Mouse (Mus musculus): ENCODE measurements around the gene Slc39a11.

The Slc39a11 gene

DNA sequence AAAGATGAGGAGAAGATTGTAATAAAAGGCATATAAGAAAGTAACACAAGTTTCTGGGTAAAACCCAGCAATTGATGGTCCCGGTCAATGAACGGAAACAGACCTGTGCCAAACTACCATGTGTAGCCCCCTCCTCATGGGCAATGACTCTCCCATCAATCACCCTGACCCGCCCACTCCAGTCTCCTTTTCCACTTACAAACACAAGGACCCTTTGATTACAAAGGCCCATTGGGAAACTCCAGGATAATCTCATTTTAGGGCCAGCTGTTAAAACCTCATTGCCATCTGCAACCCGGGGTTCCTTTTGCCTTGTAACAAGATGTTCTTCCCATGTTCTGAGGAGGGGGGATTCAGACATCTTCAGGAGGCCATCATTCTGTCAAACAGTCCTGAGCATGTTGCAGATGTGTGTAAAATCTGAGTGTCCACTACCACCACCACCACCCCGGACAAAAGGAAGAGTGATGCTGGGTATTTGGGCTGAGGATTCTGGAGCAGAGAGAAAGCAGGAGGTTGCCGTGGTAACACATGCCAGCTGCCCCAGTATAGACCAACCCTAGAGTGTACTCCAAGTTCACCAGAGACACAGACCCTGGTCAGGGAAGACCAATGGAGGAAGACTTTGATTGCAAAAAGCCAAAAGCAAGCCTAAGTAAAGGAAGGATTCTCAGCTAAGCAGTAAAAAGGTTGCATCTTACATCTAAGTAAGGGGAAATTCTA, 419.3 kb downstream of the Slc39a11 start:
- no peak for DNase-seq (ENCODE audit: low spot score)

DNA sequence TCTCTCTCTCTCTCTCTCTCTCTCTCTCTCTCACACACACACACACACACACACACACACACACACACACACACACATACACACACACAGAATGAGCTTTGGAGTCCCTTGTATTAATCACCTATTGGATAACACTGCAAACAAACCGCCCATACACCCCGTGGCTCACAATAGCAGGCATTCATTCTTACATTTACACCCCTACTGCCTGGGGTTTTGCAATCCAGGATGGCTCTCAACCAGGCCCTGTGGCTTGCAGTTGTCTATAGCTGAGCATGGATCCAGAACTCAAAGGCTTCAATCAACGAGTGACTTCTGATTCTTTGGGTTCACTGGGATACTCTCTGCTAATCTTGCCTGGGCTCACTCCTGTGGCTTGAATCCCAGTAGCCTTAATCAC, 424.1 kb downstream of the Slc39a11 start:
- DNase-seq (ENCODE audit: low spot score), result peak; percentile 21

DNA sequence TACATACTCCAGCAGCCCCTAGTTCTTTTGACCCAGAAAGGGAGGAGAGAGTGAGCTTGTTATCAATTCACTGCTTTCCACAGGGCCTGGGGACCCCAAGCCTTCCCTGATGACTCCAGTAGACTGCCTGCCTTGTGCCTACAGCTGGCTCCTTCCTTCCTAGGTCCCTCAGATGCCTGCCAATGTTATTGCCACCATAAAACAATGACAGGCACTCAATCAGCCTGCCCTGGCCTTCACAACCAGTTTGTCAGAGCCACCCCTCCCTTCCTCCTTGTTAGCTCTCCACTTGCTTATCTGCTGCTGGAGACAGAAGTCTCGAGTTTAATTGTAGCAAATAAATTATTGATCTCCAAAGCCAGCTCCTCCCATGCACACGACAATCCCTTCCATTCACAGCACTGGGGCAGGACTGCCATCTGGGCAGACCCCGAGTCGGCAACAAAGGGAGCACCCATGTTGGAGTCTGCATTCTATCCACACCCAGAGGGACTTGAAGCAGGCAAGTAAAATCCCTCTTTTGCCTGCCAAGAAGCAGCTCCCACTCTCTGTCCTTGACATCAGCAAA, 426.0 kb downstream of the Slc39a11 start:
- no peak for DNase-seq (ENCODE audit: low spot score)

DNA sequence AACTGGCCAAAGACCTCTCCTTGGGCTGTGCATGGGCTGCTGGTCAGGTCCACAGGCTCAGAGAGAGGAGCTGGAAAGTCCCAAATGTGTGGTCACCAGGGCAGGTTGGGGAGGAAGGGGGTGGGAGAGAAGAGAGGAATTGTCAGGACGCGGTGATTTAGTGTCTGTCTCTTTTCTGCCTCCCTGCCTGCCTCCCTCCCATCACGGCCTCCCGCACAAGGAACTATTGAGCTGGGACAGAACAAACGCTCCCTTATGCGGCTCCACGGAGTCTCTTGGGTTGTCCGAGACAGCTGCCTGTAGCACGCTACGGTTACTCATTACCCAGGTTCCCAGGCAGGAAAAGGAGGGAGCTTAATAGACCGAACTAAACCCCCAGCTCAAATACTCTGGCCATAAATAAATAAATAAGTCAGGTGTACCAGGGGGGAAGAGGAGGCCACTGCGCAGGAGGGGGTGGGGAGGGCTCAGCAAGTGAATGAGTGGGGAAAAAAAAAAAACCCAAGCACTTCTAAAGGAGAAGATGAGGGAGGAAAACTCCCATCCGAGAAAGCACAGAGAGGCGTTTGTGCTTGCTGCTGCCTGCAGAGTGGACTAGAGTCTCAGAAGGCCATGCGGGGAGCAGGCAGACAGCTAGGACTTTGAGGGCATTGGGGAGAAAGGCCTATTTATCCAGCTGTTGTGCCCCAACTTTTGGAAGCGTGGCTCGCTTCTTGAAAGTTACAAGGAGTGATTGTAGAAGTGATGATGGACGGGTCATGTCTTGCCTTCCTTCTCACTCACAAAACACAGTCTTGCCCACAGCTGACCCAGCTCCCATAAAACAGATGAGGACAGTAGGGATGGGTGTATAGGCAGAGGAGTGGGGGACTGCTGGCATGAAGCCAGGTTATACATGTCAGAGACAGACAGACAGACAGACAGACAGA, 428.3 kb downstream of the Slc39a11 start:
- peak; percentile 51 for DNase-seq (ENCODE audit: low spot score)

DNA sequence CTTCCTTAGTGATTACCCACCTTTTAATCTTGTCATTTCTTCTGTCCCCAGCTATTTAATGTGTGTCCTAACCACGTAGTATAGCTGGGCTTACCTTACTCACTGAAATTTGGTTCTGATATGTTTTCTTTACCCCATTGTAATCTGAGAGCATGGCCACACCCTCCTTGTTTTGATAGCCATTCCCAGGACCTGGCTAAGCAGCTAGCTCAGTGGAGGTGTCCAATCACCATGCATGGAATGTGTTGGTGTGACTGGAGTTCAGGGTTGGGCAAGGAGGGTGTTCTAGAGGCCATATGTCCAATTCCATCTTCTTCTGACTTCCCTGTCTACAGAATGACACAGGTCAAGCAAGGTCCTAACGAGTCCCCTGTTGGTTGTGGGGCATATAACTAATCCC, 429.2 kb downstream of the Slc39a11 start:
- DNase-seq (ENCODE audit: low spot score), result no peak

DNA sequence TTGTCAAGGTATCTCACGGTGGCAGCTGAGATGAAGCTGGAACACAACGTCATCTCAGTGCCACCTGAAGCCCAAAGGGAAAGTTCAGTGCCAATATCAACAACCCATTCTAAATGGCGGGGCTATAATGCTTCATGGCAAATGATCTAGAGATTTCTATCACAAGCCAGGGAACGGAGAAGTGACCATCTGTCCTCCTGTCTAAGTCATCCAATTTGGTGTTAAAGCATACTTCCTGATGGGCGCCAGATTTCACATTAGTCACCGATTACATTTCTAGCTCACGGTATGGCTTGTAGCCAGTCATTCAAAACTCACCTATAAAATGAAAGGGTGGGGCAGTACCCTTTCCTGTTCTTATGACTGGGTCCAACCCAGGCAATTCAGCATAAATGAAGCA, 435.1 kb downstream of the Slc39a11 start:
- no peak for DNase-seq (ENCODE audit: low spot score)

DNA sequence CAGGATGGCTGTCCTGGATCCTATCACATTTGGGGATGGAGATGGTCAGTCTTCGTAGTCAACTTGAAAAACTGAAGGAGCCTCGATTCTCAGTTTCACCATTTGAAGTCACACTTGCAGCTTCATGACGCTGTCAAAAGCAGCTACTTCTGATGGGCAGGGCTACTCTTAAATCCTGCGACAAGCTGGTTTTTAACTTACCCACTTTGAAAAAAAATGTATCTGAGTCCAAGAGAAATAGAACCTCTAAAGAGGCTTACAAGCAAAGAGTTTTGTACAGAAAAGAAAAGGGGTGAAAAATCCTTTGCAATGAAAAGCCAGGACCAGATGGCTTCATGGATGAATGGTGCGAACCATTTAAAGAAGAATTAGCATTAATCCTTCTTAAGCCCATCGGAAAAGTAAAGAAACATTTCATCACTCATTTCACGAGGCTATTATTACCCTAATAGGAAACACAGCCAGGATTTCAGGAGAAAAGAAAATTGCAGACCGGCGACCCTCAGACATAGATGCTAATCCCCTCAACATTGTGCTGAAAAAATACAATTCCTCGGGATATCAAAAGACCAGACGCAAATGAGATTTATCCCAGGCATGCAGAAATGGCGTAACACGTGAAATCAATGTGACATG, 437.4 kb downstream of the Slc39a11 start:
- no peak for DNase-seq (ENCODE audit: low spot score)

DNA sequence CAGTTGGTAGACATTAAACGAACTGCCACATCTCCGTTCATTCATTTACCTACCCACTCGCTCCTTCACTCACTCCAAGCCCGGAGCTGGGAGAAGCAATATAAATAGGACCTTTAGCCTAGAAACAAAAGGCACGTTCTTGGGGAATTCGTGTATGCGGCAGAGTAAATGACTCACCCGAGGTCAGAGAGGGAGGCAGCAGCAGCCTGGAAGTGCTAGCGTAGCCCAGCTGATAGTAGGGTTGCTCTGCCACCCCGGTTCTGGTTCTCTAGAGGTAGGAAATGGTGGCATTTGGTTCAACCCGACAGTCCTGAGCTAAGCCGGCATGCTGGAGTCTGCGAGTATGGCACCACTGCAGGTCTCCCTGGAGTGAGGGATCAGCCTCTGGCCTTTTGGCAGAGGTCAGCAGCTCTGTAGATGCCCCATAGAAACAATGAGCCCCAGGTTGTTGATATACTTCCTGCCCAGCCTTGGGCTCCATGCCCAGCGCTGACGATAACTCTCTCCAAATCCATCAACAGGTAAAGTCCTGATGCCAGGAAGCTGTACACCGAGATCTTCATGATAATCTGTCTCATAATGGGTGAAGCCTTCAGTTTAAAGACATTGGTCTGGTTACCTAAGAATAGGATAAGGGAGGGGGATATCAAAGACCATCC, 440.5 kb downstream of the Slc39a11 start:
- no peak for DNase-seq (ENCODE audit: low spot score)

DNA sequence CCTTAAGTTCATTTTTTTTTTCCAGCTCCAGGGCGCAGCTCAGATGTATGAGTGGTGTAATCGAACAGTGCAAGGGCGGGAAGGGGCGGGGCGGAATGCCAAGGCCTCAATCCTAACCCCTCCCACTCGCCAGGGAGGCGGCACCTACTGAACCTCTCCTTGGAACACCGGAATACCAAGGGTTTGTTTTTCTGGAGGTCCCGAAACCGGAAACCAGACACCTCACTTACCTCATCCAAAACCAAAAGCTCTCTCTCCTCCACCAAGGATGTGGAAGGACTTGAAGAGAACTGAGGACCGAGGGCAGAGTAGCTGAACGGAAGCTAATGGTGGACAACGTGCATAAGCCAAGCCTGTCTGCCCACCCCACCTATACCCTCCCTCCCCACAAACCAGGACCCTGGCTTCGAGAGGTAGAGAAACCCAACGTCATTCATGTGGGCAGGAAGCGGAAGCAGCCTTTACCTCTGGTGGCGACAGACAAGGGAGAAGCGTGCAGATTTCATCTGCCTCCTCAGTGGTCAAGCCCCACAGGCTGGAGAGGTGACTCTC, 441.3 kb downstream of the Slc39a11 start:
- DNase-seq (ENCODE audit: low spot score), result no peak

DNA sequence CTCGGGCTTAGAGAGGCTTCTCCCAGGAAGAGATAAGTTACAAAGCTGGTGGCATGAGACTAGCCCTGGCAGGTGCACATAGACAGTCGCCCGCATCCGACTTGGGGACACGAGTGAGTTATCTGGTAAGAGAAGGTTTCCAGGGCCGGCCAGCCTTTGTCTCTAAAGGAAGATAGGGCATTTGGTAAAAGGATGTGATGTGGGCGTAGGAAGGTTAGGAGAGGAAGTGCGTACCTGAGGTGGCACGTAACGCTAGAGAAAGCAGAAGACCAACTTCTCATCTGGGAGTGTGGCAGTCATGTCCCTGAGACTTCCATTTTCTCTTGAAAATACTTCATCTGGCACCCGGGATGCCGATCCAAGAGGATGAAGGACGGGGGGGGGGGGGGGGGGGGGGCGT, 441.9 kb downstream of the Slc39a11 start:
- no peak for DNase-seq (ENCODE audit: low spot score)

DNA sequence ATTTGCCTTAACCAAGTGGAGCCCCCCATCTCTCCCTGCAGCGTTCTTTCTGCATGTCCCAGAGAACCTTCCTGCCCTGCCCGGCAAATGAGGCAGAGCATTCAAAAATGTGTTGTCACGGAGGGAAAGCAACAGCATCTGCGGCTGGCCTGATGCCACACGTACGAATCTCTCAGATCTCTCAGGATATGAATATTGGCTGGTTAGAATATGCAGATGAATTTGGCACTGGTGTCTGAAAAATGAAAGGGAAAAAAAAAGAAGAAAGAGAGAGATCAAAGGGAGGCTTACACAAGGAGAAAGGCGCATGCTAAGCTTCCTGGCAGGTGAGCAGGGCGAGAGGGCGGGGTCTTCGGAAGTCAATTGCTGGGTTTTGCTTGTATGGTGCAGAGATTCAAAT, 443.8 kb downstream of the Slc39a11 start:
- no peak for DNase-seq (ENCODE audit: low spot score)

DNA sequence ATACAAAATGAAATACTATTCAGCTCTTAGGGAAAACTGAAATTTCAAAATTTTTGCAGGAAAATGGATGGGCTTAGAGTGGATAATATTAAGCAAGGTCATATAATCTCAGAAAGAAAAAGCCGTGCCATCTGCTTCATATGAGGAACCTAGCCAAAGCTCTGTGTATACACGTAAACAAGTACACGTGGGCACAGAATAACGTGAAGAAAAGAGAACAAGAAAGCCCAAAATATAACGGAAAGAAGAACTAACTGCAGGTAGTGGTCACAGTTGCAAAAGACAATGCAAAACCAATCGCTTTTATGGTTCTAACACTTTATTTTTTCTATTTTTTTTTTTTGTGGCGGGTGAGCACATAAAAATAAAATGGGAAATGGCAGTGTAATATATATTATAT, 446.9 kb downstream of the Slc39a11 start:
- DNase-seq (ENCODE audit: low spot score), result no peak

DNA sequence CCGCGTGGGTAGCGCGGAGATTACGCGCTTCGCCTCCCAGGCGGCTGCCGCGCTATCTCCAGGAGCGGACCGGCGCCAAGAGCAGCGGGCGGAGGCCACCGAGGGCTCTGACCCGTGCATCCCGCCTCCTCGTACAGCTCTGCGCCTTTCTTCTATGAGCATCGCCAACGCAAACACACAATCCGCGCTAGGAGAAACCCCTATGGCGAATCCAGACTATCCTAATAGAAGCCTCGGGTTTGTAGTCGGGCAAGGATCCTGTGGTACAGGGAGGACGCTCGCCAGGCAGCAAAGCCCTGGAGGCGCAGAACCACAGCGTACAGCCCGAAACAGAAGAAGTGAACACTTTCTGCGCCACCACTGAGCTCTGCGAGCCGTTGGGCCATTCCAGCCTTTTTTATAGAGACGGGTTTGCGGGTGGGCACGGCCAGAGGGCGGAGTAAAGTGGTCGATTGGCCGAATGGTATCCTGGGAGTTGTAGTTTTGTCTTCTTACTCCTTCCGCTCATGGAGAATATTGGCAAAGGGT, 448.3 kb downstream of the Slc39a11 start:
- peak; percentile 94 for DNase-seq (ENCODE audit: low spot score)

DNA sequence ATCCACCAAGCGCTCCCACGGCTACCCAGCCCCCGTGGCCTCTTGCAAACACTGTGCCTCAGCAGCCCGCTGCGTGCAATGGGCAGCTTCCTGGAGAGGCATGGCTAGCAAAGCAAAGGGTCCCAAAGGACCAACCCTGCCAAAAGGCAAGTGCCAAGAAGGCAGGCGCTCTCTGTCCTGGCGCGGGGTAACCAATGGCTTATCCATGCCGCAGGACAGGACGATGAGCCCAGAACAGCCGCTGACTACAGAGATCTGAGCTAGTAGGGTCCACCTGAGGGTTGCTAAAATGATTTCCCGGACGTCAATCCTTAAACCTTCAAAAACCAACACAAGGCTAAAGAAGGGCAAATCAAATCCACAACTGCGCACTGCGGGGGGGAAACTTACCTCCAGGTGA, 449.0 kb downstream of the Slc39a11 start:
- DNase-seq (ENCODE audit: low spot score), result no peak

DNA sequence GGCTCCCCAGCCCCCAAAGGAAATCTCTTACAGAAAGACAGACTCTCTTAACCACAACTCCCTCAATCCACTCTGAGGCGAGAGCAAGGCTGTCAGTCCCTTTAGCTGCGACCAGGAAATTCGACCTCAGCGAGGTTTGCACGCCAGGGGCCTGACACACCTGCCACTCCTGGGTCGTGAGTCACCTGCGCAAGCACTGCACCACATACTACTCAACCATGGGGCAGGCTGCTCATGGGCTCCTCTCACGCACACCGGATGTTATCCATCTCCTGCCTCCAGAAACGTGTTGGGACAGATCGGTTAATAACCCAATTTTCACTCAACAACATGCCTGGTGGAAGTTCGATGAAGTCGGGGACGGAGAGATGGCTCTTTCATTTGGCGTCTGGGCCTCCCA, 451.3 kb downstream of the Slc39a11 start:
- DNase-seq (ENCODE audit: low spot score), result no peak

DNA sequence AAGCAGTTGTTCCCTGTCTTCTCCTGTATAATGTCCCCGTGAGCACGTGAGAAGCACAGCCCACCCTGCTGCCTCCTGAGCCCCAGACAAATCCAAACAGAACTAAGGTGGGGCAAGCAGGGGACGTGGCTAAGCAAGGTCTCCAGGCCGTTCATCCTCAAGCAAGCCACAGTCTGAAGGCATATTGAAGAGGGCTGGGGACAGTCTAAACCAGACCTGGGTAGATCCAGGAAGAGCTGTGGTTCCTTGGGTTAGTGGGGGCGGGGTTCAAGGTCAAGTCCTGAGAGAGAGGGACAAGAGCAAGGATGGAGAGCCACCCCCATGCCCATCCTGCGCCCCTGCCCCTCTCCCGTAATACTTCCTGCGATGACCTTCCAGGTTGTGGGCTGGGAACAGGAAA, 452.3 kb downstream of the Slc39a11 start:
- DNase-seq (ENCODE audit: low spot score), result no peak

DNA sequence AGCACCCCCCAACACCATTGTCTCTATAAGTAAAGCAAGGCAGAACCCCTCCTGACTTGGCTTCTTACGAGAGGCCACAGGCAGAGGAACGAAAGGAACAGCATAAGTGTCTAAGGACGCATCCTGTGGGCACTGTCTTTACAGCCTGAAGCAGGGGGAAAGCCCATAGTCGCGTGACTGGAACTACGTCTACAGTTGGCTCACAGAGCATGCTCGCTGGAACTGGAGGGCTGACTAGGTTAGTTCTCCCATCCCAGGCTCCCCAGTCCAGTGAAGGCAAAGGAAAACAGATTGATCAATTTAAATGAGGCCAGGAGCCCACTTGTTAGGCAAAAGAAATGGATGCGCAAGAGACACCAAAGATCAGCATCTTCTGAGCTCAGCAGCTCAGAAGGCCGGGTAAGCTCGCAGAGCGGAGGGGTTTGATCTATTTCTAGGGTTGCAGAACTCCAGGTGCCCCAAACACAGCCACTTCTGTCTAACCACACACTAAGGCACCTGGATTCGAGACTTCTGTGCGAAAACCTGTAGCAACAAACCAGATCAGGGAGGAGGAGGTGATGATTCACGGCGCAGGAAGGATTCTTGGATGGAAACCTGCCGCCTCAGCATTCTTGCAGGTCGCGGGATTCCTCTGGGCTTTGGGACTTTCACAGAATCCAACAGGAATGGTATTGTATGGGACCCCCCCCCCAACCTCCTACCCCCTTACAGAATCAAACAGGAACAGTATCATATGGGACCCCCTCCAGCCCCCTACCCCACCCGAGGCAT, 453.5 kb downstream of the Slc39a11 start:
- no peak for DNase-seq (ENCODE audit: low spot score)

Measured in layer of hippocampus, adult 11-12 months (tissue).